Mouse (Mus musculus) embryonic facial prominence, embryonic 14.5 days (tissue): ENCODE data around the gene Rcor1. TPM values are rescaled to one million over a fixed set of nuclear protein-coding genes. Genes with fewer than 3 reads are reported as not detected.

ENCODE experiments used
- ATAC-seq: fragments of 200-750 bp; cut with Nextera tagmentation; 2 replicates; pipeline ENCODE4 v1.8.0; 2017; ENCODE audit warnings: low read depth, moderate number of reproducible peaks, moderate TSS enrichment
- DNase-seq: peaks from one replicate; pipeline ENCODE4 v3.0.0-alpha.2; 2015; ENCODE audit warnings: low spot score
- H3K27ac ChIP-seq: fragments of 300-500 bp; sonication (generic); replicated peaks from 2 replicates; pipeline ENCODE4 v1.5.1; 2014; ENCODE audit warnings: low read depth, mild to moderate bottlenecking, low read length, moderate library complexity
- H3K27me3 ChIP-seq: fragments of 300-500 bp; sonication (generic); replicated peaks from 2 replicates; pipeline ENCODE4 v1.6.1; 2014; ENCODE audit warnings: low read length; ENCODE audit not compliant: control insufficient read depth, insufficient read depth
- H3K36me3 ChIP-seq: fragments of 300-500 bp; sonication (generic); 2 replicates; pipeline ENCODE4 v1.6.1; 2014; ENCODE audit warnings: low read length, mixed read lengths; ENCODE audit not compliant: control insufficient read depth, insufficient read depth
- H3K4me1 ChIP-seq: fragments of 300-500 bp; sonication (generic); 2 replicates; pipeline ENCODE4 v1.6.1; 2014; ENCODE audit warnings: antibody characterized with exemption, low read length; ENCODE audit not compliant: control insufficient read depth, insufficient read depth
- H3K4me2 ChIP-seq: fragments of 300-500 bp; sonication (generic); 2 replicates; pipeline ENCODE4 v1.6.1; 2014; ENCODE audit warnings: low read depth, mild to moderate bottlenecking, low read length, moderate library complexity, mixed read lengths
- H3K4me3 ChIP-seq: fragments of 300-500 bp; sonication (generic); 2 replicates; pipeline ENCODE4 v1.5.1; 2014; ENCODE audit warnings: low read depth, mild to moderate bottlenecking, low read length
- H3K9ac ChIP-seq: fragments of 300-500 bp; sonication (generic); 2 replicates; pipeline ENCODE4 v1.6.1; 2014; ENCODE audit warnings: low read depth, mild to moderate bottlenecking, low read length, moderate library complexity, mixed read lengths
- H3K9me3 ChIP-seq: fragments of 300-500 bp; sonication (generic); 2 replicates; pipeline ENCODE4 v1.6.1; 2016; ENCODE audit warnings: low read length; ENCODE audit not compliant: control insufficient read depth
- WGBS: fragments of 180-500 bp; shearing (Covaris S2); extraction: QIAGEN DNeasy Blood & Tissue Kit; methylation state at CpG from one replicate; pipeline ENCODE4 v1.1.7; 2014; 5-methylcytosine and 5-hydroxymethylcytosine counted together
- polyA plus RNA-seq: library from polyadenylated mRNA; unstranded; fragments of >200 nt; fragmentation: Nextera tagmentation; extraction: Ambion mirVana; gene quantifications from 2 replicates; pipeline ENCODE4 v1.2.1, GENCODE M21; 2014

Rcor1 gene
- polyA plus RNA-seq, 1 experiment from 2014 or later = 18.0 TPM

DNA sequence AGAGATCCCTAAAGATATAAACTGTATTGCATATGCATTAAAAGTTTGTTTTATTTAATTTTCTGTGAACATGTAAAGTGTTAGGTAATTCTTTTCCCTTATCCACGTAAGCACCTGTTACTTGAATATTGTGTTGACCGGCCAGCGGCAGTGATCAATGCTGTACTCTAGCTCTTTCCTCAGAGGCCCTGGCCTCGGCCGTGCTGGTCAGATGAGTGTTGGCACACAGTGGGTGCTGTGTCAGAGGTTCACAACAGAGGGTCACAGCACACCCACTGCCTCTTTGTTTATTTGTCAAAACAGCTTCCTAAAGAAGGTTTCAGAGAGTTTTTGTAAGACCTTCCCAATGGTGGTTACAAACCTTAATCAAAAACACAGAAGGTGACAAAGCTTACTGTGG is 75.4 kb downstream of the Rcor1 start:
- no peaks in the 10 kb centered on the region for H3K9me3 ChIP-seq
- DNase-seq (no peak), ATAC-seq (no peak)
- WGBS = 92% methylated on average over 5 of the region's 5 CpGs
- H3K9ac ChIP-seq = no peak overlapping the region
- H3K4me1 ChIP-seq = no peaks in the 10 kb centered on the region
- peaks cover 80% of the 10 kb centered on the region for H3K36me3 ChIP-seq
- no peak overlapping the region for H3K27ac ChIP-seq
- no peak overlapping the region for H3K4me3 ChIP-seq
- no peaks in the 10 kb centered on the region for H3K27me3 ChIP-seq
- H3K4me2 ChIP-seq = no peak overlapping the region

DNA sequence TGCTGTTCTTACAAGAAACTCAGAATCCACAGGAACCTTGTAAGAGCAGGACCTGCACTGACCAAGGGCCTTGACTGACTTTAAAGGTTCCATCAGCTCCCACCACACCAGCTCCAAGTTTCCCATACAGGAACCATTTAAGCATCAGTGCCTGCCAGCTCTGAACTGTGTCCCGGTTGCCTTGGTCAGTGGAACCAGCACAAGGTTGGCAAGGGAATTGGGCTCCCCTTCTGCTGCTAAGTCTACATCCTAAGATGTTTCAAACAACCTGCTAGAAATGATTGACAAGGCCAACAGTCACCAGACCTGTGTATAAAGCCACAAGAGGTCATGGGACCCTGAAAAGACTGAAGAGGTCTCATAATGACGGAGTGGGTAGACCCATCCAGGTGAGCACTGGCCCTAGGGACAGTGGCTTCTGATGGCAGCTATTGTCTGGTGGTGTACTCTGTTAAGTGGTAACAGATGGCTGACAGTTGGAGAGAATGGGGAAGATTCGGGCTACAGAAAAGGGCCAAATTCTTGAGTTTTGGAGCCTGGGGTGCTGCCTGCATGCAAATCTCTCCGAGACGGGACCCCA is 80.4 kb downstream of the Rcor1 start:
- no peaks in the 10 kb centered on the region for H3K9me3 ChIP-seq
- no peak for ATAC-seq
- 90% methylated on average over 5 of the region's 5 CpGs for WGBS
- no peak overlapping the region for H3K4me2 ChIP-seq
- H3K4me1 ChIP-seq = no peaks in the 10 kb centered on the region
- H3K9ac ChIP-seq = no peak overlapping the region
- DNase-seq = no peak
- H3K27me3 ChIP-seq = no peaks in the 10 kb centered on the region
- peaks cover 32% of the 10 kb centered on the region for H3K36me3 ChIP-seq
- H3K27ac ChIP-seq = no peak overlapping the region
- no peak overlapping the region for H3K4me3 ChIP-seq

DNA sequence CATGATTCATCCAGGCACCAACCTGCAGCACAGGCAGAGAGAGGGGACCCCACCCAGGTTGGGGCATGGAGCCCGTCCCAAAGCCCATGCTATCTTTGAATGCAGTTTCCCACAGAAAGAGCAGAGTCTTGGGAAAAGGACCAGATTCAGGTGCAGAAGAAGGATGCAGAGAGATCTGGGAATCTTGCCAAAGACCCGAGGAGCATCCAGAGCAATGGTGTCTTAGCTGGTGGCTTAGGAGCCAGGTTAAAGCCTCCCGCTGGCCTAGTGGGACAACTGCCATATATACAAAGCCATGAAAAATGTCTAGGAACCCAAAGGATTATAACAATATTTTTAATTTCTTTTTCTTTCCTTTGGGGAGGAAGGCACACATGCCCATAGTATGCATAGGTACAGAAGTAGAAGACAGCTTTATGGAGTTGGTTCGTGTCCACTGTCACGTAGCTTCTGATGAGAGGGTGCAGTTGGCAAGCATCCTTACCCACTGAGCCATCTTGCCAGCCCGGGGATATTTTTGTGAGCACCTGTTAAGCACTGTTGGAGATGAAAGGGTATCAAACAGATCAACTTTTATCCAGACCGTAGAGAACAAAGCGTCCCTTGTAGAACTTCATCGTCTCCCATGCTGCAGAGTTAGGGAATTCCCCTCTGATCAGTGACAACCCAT is 82.0 kb downstream of the Rcor1 start:
- ATAC-seq = no peak
- no peaks in the 10 kb centered on the region for H3K4me1 ChIP-seq
- H3K9ac ChIP-seq = no peak overlapping the region
- H3K9me3 ChIP-seq = no peaks in the 10 kb centered on the region
- H3K36me3 ChIP-seq = peaks cover 22% of the 10 kb centered on the region
- H3K27me3 ChIP-seq = no peaks in the 10 kb centered on the region
- H3K27ac ChIP-seq = no peak overlapping the region
- no peak overlapping the region for H3K4me3 ChIP-seq
- H3K4me2 ChIP-seq = no peak overlapping the region
- DNase-seq = no peak
- WGBS = 87% methylated on average over 9 of the region's 9 CpGs

DNA sequence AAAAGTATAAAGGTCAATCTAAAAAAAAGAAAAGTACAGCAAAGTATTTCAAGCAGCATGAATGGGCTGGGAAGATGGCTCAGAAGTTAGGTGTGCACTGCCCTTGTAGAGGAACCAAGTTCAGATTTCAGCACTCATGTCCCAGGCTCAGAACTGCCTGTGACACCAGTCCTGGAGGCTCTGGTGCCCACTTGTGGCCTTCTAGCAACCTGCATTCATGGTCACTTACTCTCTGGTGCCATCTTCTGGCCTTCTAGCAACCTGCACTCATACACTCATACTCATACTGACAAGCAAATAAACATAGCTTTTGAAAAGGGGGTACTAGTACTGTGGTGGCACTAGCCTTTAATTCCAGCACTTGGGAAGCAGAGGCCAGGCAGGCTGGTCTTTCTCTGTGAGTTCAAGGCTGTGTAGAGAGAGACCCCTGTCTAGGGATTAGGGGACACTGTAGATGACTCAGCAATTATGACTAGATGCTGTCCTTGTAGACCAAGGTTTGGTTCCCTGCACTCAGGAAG is 83.2 kb downstream of the Rcor1 start:
- DNase-seq (no peak), ATAC-seq (no peak)
- Histone ChIP-seq H3K4me2 (no peak overlapping the region), H3K4me3 (no peak overlapping the region), H3K4me1 (no peaks in the 10 kb centered on the region), H3K27me3 (no peaks in the 10 kb centered on the region), H3K9me3 (no peaks in the 10 kb centered on the region), H3K36me3 (peaks cover 13% of the 10 kb centered on the region; the same call in 1 of the 2 replicates), H3K27ac (no peak overlapping the region), H3K9ac (no peak overlapping the region)

DNA sequence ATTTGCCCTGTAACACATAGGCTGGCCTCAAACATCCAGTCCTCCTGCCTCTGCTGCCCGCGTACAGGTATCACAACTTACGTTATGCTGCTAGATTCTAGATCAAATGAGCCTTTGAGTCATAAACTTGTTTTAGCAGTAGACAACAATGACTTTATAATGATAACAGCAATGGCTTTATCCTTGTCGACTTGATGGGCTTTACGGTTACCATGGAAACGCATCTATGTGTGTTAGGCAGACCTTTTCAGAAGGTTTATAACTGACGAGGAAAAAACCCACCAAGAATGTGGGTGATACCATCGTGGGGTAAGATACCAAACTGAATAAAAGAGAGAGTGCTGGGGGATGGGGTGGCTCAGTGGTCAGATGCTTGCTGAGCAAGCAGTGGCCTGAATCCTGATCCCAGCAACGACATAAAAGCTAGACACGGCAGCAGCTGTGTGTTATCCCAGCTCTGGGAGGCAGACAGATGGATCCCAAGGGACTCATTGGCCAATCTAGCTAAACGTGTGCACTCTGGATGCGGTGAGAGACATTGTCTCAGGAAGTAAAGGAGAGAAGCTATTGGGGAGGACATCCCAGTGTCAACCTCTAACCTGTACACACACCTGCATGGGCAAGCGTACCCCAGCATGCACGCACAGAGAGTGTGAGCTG is 85.6 kb downstream of the Rcor1 start:
- Histone ChIP-seq H3K9me3 (no peaks in the 10 kb centered on the region), H3K36me3 (no peaks in the 10 kb centered on the region), H3K4me1 (no peaks in the 10 kb centered on the region), H3K27me3 (no peaks in the 10 kb centered on the region), H3K4me3 (no peak overlapping the region), H3K4me2 (no peak overlapping the region), H3K9ac (no peak overlapping the region), H3K27ac (no peak overlapping the region)
- 75% methylated on average over 14 of the region's 14 CpGs for WGBS
- DNase-seq (no peak), ATAC-seq (no peak)

DNA sequence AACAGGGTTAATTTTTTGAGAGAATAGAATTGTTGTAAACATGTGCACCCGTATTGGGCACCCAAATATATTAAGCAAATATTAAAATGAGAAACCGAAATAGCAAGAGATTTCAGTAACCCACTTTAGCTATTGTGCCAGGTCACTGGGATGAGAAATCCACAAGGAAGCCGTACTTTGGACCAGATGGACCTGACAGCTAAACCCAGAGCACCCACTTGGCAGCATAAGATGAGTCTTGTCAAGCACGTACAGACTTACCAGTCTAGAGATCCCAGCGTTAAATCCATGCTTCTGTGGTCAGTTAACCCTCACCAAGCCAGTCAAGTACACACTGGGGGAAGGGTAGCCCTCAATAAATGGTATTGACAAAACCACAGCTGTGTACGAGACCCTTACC is 86.5 kb downstream of the Rcor1 start:
- no peaks in the 10 kb centered on the region for H3K36me3 ChIP-seq
- ATAC-seq = no peak
- DNase-seq = no peak

DNA sequence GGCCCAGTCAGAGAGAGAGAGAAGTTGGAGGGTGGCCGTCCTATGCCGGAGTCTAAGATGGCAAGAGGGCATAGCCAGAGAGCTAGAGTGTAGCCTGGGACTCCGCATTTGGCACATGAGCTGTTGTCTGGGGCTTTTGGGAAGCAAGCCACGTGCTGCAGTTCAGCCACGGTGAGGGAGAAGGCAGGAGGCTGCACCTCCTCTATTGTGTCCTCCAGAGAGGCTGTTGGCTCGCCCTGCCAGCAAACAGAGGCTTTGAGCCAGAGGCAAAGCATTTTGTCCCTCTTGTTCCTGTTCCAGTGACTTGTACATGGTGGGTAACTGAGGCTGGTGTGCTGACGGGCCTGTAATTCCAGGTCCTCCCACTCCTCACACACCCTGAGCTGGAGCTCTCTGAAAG is 95.0 kb downstream of the Rcor1 start:
- ATAC-seq = no peak
- Histone ChIP-seq H3K27me3 (no peaks in the 10 kb centered on the region), H3K36me3 (no peaks in the 10 kb centered on the region), H3K9ac (no peak overlapping the region), H3K9me3 (no peaks in the 10 kb centered on the region), H3K4me1 (peaks cover 6% of the 10 kb centered on the region), H3K27ac (no peak overlapping the region; the same call in 1 of the 2 replicates), H3K4me3 (no peak overlapping the region), H3K4me2 (no peak overlapping the region)
- no peak for DNase-seq
- 78% methylated on average over 6 of the region's 7 CpGs for WGBS

More for the DNA sequence above, 86.5 kb downstream of the Rcor1 start:
- no peak overlapping the region for H3K9ac ChIP-seq
- H3K4me1 ChIP-seq = no peaks in the 10 kb centered on the region
- H3K4me2 ChIP-seq = no peak overlapping the region
- H3K27ac ChIP-seq = no peak overlapping the region
- H3K9me3 ChIP-seq = no peaks in the 10 kb centered on the region
- WGBS = 75% methylated on average over 6 of the region's 6 CpGs
- H3K4me3 ChIP-seq = no peak overlapping the region
- H3K27me3 ChIP-seq = no peaks in the 10 kb centered on the region

DNA sequence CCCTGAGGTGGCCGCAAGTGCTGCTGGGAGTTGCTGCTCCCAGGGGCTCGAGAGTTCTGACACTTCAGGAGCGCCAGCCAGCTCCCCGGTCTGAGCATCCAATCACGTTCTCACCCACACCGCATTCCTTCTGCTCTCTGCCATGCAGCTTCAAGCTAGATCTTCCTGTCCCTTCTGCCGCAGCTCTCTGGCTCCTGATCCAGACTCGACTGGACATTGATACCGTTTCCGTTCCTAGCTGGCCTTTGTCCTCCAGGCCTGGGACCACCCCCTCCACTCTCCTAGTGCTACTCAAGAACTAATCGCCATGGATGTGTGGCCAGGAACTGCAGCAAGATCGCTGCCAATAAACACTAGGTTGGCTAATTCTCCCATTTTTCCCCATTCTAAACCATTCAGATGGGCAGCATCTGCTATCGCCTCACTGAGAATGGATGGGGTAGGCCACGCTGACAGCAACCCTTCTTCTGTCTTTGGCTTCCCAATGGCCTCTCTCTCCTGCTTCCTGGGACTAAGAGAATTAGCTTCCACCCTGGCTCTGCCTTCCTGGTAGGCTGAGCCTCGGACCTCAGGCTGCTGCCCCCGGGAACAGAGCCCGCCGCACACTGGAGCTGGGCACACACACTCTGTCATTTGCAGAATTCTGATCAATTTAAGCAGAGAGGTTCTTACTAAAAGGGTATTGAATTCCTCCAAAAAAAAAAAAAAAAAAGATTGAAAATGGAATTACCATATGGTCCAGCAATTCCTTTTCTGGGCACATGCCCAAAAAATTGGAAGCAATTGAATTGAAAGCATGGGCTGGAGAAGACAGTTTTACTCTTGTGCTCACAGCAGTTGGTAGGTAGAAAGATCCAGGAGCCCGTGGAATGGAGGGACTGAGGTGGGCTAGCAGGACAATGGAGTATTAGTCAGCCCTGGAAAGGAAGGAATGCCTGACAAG is 95.9 kb downstream of the Rcor1 start:
- DNase-seq (peak; percentile 35), ATAC-seq (no peak)
- Histone ChIP-seq H3K9me3 (no peaks in the 10 kb centered on the region), H3K4me3 (no peak overlapping the region), H3K27me3 (no peaks in the 10 kb centered on the region), H3K36me3 (no peaks in the 10 kb centered on the region), H3K4me1 (peaks cover 6% of the 10 kb centered on the region), H3K4me2 (no peak overlapping the region), H3K9ac (no peak overlapping the region), H3K27ac (peak overlapping the region; percentile 58)
- WGBS = 58% methylated on average over 19 of the region's 19 CpGs
